Mouse (Mus musculus) liver (tissue): ENCODE results near the gene Slc1a2.
A peak's percentile ranks its signal among the peaks of the same experiment; 100 is the strongest.

ENCODE experiments used
- DNase-seq: peaks from one replicate; pipeline ENCODE4 v3.0.0-alpha.2; 2020; ENCODE audit warnings: mixed read lengths

The Slc1a2 gene

GRCm38 (mm10) chr2:102667981-102668380, 9.5 kb downstream of the Slc1a2 start:
- DNase-seq: no peak

GRCm38 (mm10) chr2:102669580-102669979, 11.1 kb downstream of the Slc1a2 start:
- DNase-seq: no peak

GRCm38 (mm10) chr2:102674582-102674981, 16.1 kb downstream of the Slc1a2 start:
- no peak for DNase-seq

GRCm38 (mm10) chr2:102675275-102675674, 16.8 kb downstream of the Slc1a2 start:
- DNase-seq: peak; percentile 59

GRCm38 (mm10) chr2:102676716-102677312, 18.4 kb downstream of the Slc1a2 start:
- no peak for DNase-seq

- DNase-seq: no peak
Observed at GRCm38 (mm10) chr2:102677400-102677799, 18.9 kb downstream of the Slc1a2 start.

GRCm38 (mm10) chr2:102681351-102681750, 22.9 kb downstream of the Slc1a2 start:
- DNase-seq: no peak

GRCm38 (mm10) chr2:102682168-102682567, 23.7 kb downstream of the Slc1a2 start:
- DNase-seq: peak; percentile 43

- no peak for DNase-seq
Observed at GRCm38 (mm10) chr2:102685371-102686107, 27.1 kb downstream of the Slc1a2 start.

- DNase-seq: no peak
Observed at GRCm38 (mm10) chr2:102686108-102686450, 27.6 kb downstream of the Slc1a2 start.

GRCm38 (mm10) chr2:102693556-102693955, 35.1 kb downstream of the Slc1a2 start:
- DNase-seq: peak; percentile 6

GRCm38 (mm10) chr2:102694750-102695149, 36.3 kb downstream of the Slc1a2 start:
- DNase-seq: no peak

GRCm38 (mm10) chr2:102695541-102695940, 37.1 kb downstream of the Slc1a2 start:
- no peak for DNase-seq

GRCm38 (mm10) chr2:102697732-102698131, 39.3 kb downstream of the Slc1a2 start:
- no peak for DNase-seq

GRCm38 (mm10) chr2:102699921-102700320, 41.5 kb downstream of the Slc1a2 start:
- no peak for DNase-seq

GRCm38 (mm10) chr2:102700695-102701094, 42.2 kb downstream of the Slc1a2 start:
- no peak for DNase-seq

GRCm38 (mm10) chr2:102701382-102701781, 42.9 kb downstream of the Slc1a2 start:
- DNase-seq: no peak

- DNase-seq: no peak
Observed at GRCm38 (mm10) chr2:102703556-102703955, 45.1 kb downstream of the Slc1a2 start.

GRCm38 (mm10) chr2:102704781-102705180, 46.3 kb downstream of the Slc1a2 start:
- DNase-seq: no peak

GRCm38 (mm10) chr2:102711511-102711910, 53.1 kb downstream of the Slc1a2 start:
- no peak for DNase-seq

GRCm38 (mm10) chr2:102712049-102712448, 53.6 kb downstream of the Slc1a2 start:
- DNase-seq: no peak

GRCm38 (mm10) chr2:102712678-102713628, 54.5 kb downstream of the Slc1a2 start:
- no peak for DNase-seq

GRCm38 (mm10) chr2:102714320-102714719, 55.9 kb downstream of the Slc1a2 start:
- no peak for DNase-seq
